Mouse (Mus musculus) heart, embryonic 13.5 days (tissue): ENCODE data around the gene Pmm2. TPM values are rescaled to one million over a fixed set of nuclear protein-coding genes. Genes with fewer than 3 reads are reported as not detected.

Experiments used
- microRNA-seq: library from miRNA; unstranded; fragments of <30 nt; microRNA quantifications from one replicate; pipeline ENCODE4, GENCODE M21; 2016
- polyA plus RNA-seq: library from polyadenylated mRNA; unstranded; fragments of >200 nt; fragmentation: Nextera tagmentation; extraction: Ambion mirVana; gene quantifications from 2 replicates; pipeline ENCODE4 v1.2.1, GENCODE M21; 2015

The Pmm2 gene
- polyA plus RNA-seq, 1 experiment from 2014 or later: 38.1 TPM

Small RNAs within 50 kb of the gene (microRNA-seq; reads per million reads assigned to microRNA genes)
- gene Gm22137: not detected

Other genes with a start within 250 kb of the Pmm2 start
- gene Tmem114, start 212.5 kb upstream of the Pmm2 start, polyA plus RNA-seq: not detected in 2 replicates
- 33.4 and 41.6 TPM in 2 replicates for gene Mettl22, start 166.9 kb upstream of the Pmm2 start, polyA plus RNA-seq
- 41.2 and 41.3 TPM in 2 replicates for gene Abat, start 124.2 kb upstream of the Pmm2 start, polyA plus RNA-seq
- gene Tmem186, start within 50 bp of the Pmm2 start, polyA plus RNA-seq: 15.3 and 16.9 TPM in 2 replicates
- gene Carhsp1, start 34.5 kb downstream of the Pmm2 start, polyA plus RNA-seq: 87.2 and 90.0 TPM in 2 replicates
- gene Gm5767, start 43.1 kb downstream of the Pmm2 start, polyA plus RNA-seq: not detected in 2 replicates
- 14.3 and 15.2 TPM in 2 replicates for gene Usp7, start 154.6 kb downstream of the Pmm2 start, polyA plus RNA-seq
- 15.5 and 16.4 TPM in 2 replicates for gene 1810013L24Rik, start 192.4 kb downstream of the Pmm2 start, polyA plus RNA-seq